Mouse (Mus musculus): ENCODE measurements around the gene Tcf7l1.

GRCm38 (mm10) chr6:72774275-72774674 is 14.8 kb downstream of the Tcf7l1 start:
- TF ChIP-seq FLI1 (IDR thresholded peaks at IDR 0.05; ENCODE audit: low read length) (no peak), GATA1 (IDR thresholded peaks at IDR 0.05; ENCODE audit: borderline replicate concordance, low read length) (no peak)
